Mouse (Mus musculus) lung, postnatal 36 days (tissue): Measurements from ENCODE around the gene Scd2.
A peak's percentile ranks its signal among the peaks of the same experiment; 100 is the strongest.
"Not testable (repeated sequence)": the region's sequence is repeated elsewhere in the genome, so short reads cannot be mapped to it uniquely, and the experiment has no call there.

Source experiments
- DNase-seq: peaks from one replicate; pipeline ENCODE4 v3.0.0; 2022; ENCODE audit warnings: mixed read lengths

Scd2 gene

DNA sequence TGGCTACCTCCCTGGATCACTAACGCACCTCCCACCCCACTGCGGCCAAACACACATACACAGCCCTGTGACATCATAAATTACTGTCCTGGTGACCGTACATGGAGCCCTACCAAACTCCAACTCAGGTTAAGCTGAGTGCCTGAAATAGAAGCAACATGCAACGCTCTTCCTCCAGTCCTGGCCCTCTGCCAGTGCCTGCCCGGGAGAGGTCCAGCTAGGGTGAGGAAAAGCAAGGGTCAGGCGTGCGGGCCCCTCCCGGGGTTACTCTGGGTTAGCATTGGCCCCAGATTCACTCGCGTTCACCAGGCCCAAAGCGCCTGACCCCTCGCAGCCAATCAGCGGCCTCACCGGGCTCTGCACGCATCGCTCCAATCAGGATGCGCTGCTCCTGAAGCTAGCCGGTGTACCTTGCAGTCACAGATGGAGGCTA lies 20.9 kb downstream of the Scd2 start:
- DNase-seq: peak; percentile 86

DNA sequence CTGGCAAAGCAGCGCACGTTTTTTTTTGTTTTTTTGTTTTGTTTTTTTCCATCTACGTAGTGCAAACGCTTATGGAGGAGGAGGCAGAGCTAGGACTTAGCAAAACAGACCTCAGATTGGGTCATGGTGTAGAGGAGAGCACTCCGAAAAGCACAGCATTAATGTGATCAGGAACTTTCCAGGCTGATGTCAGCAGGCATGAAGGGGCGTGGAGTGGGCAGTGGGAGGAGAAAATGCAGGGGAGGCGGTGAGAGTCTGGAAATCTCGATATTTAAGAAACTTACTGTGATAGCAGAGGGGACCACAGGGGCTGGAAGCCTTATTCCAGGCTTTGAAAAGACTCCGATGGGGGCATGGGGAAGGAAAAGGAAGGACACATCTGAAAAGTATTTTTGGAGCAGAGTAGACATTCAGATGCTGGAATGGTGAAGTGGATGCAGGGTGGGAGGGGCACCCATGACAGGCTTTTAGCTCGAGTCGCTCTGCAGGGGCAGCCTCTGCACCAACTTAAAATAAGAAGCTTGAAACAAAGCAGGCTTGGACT lies 21.5 kb downstream of the Scd2 start:
- peak; percentile 64 for DNase-seq

DNA sequence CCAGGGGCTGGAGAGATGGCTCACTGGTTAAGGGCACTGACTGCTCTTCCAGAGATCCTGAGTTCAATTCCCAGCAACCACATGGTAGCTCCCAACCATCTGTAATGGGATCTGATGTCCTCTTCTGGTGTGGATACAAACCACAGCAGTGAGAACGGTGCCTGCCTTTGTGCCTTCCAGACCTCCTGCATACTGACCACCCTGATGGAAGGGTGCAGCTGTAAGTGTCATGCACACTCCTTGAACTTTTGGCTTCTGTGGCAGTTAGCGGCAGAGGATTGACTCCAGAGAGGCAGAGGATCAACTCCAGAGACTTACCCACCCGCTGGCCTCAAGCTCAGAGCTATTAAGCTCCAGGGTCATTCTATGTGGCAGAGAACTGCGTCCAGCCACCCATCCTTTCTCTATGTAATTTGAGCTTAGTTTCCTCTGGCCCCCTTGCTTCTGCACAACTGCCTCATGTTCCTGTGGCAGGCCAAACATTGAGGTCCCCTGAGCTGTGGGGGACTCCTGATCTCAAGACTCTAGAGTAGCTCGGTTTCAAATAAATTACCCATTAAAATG lies 23.4 kb downstream of the Scd2 start:
- no peak for DNase-seq

DNA sequence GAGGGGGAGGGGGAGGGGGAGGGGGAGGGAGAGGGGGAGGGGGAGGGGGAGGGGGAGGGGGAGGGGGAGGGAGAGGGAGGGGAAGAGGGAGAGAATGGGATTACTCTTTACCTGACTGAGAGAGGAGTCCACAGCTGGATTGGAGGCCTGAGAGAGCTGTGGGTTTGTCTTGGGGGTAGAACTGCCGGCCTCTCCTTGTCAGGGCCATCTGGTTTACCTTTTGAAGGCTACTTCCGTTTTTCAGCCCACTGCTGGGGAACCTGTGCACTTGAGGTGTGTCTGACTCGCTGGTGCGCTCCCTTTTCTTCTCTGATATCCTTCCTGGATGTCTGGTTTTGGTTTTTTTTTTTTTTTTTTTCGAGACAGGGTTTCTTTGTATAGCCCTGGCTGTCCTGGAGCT lies 23.9 kb downstream of the Scd2 start:
- DNase-seq: no peak

GRCm38 (mm10) chr19:44318545-44318944 lies 25.1 kb downstream of the Scd2 start:
- DNase-seq: no peak

DNA sequence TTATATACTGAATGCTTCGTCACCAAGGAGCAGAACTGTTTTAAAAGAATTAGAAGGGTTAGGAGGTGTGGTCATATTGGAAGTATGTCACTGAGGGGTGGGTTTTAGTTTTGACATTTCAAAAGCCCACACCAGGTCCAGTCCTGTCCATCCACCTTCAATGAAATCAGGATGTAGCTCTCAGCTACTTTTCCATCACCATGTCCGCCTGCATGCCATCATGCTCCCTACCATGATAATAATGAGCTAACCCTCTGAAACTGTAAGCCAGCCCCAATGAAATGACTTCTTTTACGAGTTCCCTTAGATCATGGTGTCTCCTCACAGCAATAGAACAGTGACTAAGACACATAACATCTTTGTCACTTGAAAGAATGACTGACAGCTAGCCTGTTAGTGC lies 26.8 kb downstream of the Scd2 start:
- DNase-seq: no peak

- DNase-seq: peak; percentile 35
These were observed 27.7 kb downstream of the Scd2 start for GRCm38 (mm10) chr19:44321201-44321600.

DNA sequence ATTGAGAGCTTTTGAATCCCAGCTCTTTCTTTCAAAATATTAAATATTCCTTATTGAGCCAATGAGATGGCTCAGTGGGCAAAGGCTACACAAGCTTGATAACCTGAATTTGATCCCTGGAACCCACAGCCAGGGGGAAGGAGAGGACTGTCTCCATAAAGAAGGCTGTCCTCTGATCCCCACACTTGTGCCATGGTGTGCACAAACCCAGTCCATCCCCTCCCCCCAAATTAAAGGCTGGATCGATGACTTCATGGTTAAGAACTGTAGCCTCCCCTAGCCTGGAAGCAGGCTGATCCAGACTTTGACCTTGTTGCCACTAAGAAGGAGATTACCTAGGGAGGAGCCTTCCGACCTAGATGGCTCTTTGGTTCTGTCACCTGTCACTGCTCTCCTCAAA lies 28.2 kb downstream of the Scd2 start:
- DNase-seq: no peak

- DNase-seq: no peak
These were observed 36.1 kb downstream of the Scd2 start for GRCm38 (mm10) chr19:44329566-44329965.

- DNase-seq: not testable (repeated sequence)
These were observed 37.7 kb downstream of the Scd2 start for GRCm38 (mm10) chr19:44331128-44331527.

DNA sequence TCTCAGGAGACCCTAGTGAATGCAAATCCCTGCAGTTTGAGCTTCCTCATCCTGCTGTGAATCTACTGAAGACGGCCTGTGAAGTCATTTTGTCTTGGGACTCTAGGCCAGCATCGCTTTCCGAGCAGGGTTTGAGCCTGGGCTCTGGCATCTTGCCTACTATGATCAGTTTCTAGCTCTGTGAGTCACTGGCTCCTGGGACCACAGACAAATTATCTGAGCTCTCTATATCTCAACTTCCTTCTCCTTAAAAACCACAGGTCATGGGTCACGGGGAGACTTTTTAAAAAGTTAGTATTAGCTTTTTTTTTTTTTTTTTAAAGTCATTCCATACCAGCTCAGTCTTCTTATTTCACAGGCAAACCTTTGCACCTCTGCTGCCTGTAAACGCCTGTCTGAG lies 38.4 kb downstream of the Scd2 start:
- peak; percentile 19 for DNase-seq

GRCm38 (mm10) chr19:44332326-44332725 lies 38.9 kb downstream of the Scd2 start:
- DNase-seq: no peak

DNA sequence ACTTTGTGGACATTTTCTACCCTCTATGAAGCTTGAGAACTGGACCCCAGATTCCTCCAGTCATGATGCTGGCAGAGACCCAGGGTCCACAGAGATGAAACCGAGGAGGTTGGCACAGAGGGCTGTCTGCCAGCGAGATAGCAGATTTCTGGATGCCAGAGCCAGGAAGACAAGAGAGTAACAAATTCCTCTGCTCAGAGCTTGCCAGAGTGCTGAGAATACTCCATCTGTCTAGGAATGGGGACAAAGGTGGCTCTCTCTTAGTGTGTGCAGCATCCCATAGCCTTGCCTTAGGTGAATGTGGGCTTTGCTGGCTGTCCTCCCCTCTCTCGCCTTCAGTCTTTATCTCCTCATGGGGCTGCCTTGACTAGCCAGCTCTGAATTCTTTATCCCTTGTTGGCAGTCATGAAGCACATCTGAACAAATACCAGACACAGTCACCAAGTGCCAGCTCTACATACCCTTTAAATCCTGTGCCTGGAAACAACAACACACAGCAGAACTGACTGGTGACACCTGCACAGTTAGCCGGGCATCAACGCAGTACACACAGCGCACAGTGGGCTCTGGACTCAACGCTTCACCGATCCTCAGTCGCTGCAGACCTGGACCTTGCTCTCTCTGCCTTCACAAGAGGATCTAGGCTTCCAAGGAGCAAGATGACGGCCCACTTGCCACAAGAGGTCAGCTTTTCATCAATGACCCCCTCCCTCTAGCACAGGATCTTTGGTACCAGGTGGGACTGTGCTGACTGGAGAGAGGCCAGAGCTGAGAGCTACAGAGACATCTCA lies 39.6 kb downstream of the Scd2 start, which contains the start of gene Scd4:
TSS of gene Scd4 (plus strand) at position 260 of the 791 bp plus-strand sequence.
- DNase-seq: no peak

- no peak for DNase-seq
These were observed 40.5 kb downstream of the Scd2 start for GRCm38 (mm10) chr19:44333991-44334390.

DNA sequence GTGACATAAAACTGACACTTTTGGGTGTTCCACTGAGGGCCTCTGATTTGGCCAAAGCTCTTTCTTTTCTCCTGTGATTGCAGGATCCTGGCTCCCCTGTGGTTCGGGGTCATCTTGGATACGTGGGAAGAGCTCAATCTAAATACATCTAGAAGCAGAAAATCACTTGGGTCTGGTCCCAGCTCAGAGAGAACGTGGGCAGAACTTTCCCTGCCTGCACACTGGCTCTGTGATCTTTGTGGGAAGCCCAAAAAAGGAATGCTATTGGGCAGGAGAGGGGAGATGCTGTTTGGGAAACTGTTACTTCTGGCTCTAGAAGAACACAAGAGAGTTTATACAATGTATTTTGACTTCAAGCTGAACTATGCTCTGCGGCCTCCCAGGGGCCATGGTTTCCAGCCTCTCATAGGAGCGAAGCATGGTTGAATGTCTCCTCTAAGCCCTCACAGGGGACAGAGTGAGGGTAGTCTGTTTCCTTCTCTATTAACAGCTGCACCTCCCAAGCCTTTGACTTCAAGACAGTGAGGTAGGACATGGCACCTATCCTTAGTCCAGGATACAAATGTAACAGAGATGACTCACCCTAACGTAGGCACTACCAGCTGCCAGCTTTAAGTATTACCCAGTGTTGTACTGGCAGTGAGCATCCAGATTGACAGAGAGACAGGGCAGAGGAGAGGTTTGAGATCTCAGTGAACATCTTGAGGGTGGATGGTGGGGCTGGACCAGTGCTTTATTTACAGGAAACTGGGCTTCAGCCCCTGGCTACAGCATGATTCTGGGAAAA lies 42.6 kb downstream of the Scd2 start:
- DNase-seq: no peak

- DNase-seq: no peak
These were observed 56.2 kb downstream of the Scd2 start for GRCm38 (mm10) chr19:44349689-44350088.

- no peak for DNase-seq
These were observed 58.3 kb downstream of the Scd2 start for GRCm38 (mm10) chr19:44351756-44352155.
